Mouse (Mus musculus): ENCODE measurements around the gene Mre11a. TPM values are rescaled to one million over a fixed set of nuclear protein-coding genes. Genes with fewer than 3 reads are reported as not detected.
"Not testable (repeated sequence)": the region's sequence is repeated elsewhere in the genome, so short reads cannot be mapped to it uniquely, and the experiment has no call there.

Gene Mre11a
- polyA plus RNA-seq, 1 experiment from 2014 or later = 31.2 TPM

DNA sequence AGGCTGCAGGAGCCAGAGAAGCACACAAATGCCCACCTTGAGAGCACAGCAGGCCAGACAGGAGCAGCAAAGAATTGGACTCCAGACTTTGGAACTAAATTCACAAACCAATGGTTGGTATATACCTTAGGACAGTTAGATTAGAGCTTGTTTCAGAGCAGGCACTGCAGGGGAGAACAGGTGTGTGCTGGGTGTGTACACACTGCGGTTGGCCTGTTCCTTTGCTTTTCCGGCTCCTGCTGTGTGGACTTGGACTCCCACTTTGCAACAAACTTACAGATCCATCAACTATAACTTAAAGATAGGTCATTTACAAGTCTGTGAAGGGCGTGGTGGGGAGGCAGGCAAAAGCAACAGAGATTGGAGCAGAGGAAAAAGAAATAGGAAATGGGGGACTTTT is 74.3 kb downstream of the Mre11a start:
- peaks cover 50% of the 10 kb centered on the region for H3K27me3 ChIP-seq
- peaks cover 8% of the 10 kb centered on the region for H3K4me1 ChIP-seq
- no peak overlapping the region for H3K27ac ChIP-seq
- no peak overlapping the region for H3K4me2 ChIP-seq
- no peak for ATAC-seq (ENCODE audit: low FRiP score)
- no peaks in the 10 kb centered on the region for H3K9me3 ChIP-seq
- H3K4me3 ChIP-seq (replicated peaks) = no peak overlapping the region
- 86% methylated on average over 3 of the region's 3 CpGs for WGBS
- H3K36me3 ChIP-seq (replicated peaks) = no peaks in the 10 kb centered on the region
- H3K9ac ChIP-seq = no peak overlapping the region

DNA sequence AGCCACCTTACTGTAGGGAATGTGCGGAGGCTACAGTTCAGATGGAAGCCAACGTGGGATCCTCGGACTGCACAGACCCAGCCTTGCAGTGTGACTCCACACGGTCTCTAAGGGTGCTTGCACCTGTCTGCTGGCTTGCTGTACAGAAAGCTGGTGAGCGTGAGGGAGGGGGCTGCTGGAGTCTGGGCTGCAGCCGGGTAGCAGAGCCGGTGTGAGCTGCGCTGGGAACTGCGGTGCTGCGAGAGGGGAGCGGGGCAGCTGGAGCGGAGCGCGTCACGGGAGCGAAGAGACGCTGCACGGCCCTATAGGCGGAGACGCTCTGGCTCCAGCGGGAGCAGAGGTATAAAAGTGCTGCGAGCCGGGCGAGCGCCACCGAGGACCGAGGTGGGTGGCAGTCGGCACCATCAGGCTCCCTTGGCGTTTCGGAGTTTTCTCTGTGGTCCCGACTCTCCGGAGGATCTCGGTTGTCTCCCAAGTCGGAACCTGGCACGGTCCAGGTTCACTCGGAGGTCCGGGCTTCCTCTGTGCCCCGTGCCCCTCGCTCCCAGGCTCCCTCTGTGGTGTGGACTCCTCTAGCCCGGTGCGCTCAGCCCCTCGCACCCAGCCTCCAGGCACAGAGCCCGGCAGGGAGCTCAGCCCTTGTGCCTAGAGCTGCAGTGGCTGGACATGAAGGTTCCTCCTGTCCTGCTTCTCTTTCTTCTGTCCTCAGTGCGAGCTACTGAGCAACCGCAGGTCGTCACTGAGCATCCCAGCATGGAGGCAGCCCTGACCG is 75.6 kb downstream of the Mre11a start, which contains the start of gene Gpr83:
Gene Gpr83, plus strand, starts transcription at position 343 of the 772 bp plus-strand sequence.
- peak; percentile 95 for ATAC-seq (ENCODE audit: low FRiP score)
- H3K4me1 ChIP-seq = peaks cover 8% of the 10 kb centered on the region
- peak within 1 kb of the TSS; percentile 50 for H3K4me3 ChIP-seq (replicated peaks)
- H3K27ac ChIP-seq = no peak within 1 kb of the TSS
- peak within 1 kb of the TSS; percentile 54 for H3K9ac ChIP-seq
- H3K27me3 ChIP-seq = peaks cover 50% of the 10 kb centered on the region
- peak within 1 kb of the TSS; percentile 81 for H3K4me2 ChIP-seq
- WGBS = 2% methylated on average over 47 of the region's 47 CpGs
- no peaks in the 10 kb centered on the region for H3K36me3 ChIP-seq (replicated peaks)
- H3K9me3 ChIP-seq = no peaks in the 10 kb centered on the region

DNA sequence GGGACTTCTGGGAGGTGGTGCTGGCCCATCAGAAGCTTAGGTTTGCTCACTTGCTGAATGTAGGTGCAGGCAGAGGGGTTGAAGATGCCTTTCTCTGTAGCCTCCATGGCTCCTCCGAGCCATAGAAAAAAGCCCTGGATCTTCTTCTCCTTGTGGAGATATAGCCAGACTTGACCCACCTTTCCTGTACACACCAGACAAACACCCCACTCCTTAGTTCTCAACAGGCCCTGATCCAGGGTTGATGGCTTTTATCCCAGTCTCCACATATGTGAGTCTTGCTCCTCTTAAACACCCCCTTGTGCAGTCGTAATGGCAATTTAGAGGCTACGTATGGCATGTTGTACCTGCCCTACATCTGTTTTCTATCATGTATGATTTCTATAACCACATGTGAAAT is 78.7 kb downstream of the Mre11a start:
- H3K4me3 ChIP-seq (replicated peaks) = no peak overlapping the region
- H3K4me1 ChIP-seq = peaks cover 8% of the 10 kb centered on the region
- WGBS = 87% methylated on average over 3 of the region's 3 CpGs
- peaks cover 49% of the 10 kb centered on the region for H3K27me3 ChIP-seq
- H3K9me3 ChIP-seq = no peaks in the 10 kb centered on the region
- no peak overlapping the region for H3K4me2 ChIP-seq
- no peaks in the 10 kb centered on the region for H3K36me3 ChIP-seq (replicated peaks)
- no peak overlapping the region for H3K9ac ChIP-seq
- no peak for ATAC-seq (ENCODE audit: low FRiP score)
- H3K27ac ChIP-seq = no peak overlapping the region

DNA sequence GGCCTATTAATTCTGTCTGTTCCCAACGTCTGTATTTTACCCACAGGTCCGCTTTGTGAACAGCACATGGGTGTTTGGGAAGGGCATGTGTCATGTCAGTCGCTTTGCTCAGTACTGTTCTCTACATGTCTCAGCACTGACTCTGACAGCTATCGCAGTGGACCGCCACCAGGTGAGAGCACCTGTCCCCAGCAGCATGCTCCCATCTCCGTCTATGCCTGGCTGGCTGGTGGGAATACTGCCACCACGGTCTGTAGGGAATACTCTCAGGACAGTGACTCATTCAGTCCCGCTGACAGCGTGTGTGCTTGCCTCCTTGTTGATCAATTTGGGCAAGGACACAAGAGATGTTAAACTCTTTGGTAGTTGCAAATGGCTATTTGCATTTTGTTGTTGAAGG is 80.3 kb downstream of the Mre11a start:
- 85% methylated on average over 9 of the region's 9 CpGs for WGBS
- Histone ChIP-seq H3K9ac (no peak overlapping the region), H3K27ac (no peak overlapping the region), H3K4me2 (no peak overlapping the region), H3K9me3 (no peaks in the 10 kb centered on the region), H3K36me3 (replicated peaks) (no peaks in the 10 kb centered on the region), H3K4me1 (peaks cover 7% of the 10 kb centered on the region), H3K27me3 (peaks cover 33% of the 10 kb centered on the region), H3K4me3 (replicated peaks) (no peak overlapping the region)
- ATAC-seq (ENCODE audit: low FRiP score) = no peak

DNA sequence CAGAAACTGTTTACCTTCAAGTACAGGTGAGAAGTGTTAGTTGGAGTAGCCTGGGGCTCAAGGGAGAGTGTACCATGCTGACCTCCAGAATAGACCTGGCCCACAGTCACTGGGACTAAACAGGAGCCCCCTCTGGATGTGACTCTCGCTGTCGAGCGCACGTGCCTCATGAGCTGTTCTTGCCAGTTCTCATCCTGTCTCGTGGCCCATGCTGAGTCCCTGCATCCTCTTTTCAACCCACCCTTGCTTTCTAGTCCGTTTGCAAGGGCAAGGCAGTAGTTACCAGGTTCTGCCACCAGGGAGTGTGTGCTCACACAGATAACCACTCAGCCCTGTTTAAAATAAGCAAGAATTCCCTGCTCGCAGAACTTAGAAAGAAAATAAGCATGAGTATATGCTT is 82.5 kb downstream of the Mre11a start:
- WGBS = 39% methylated on average over 7 of the region's 7 CpGs
- Histone ChIP-seq H3K36me3 (replicated peaks) (no peaks in the 10 kb centered on the region), H3K9ac (no peak overlapping the region), H3K9me3 (no peaks in the 10 kb centered on the region), H3K27ac (no peak overlapping the region), H3K4me2 (no peak overlapping the region), H3K4me1 (peaks cover 4% of the 10 kb centered on the region), H3K4me3 (replicated peaks) (no peak overlapping the region), H3K27me3 (peaks cover 12% of the 10 kb centered on the region)
- ATAC-seq (ENCODE audit: low FRiP score) = peak; percentile 48; the same call in 1 of the 2 replicates

DNA sequence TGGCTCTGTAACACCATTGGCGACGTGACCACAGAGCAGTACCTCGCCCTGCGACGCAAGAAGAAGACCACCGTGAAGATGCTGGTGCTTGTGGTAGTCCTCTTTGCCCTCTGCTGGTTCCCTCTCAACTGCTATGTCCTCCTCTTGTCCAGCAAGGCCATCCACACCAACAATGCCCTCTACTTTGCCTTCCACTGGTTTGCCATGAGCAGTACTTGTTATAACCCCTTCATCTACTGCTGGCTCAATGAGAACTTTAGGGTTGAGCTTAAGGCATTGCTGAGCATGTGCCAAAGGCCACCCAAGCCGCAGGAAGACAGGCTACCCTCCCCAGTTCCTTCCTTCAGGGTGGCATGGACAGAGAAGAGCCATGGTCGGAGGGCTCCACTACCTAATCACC is 83.9 kb downstream of the Mre11a start:
- no peak for ATAC-seq (ENCODE audit: low FRiP score)
- 93% methylated on average over 8 of the region's 8 CpGs for WGBS

DNA sequence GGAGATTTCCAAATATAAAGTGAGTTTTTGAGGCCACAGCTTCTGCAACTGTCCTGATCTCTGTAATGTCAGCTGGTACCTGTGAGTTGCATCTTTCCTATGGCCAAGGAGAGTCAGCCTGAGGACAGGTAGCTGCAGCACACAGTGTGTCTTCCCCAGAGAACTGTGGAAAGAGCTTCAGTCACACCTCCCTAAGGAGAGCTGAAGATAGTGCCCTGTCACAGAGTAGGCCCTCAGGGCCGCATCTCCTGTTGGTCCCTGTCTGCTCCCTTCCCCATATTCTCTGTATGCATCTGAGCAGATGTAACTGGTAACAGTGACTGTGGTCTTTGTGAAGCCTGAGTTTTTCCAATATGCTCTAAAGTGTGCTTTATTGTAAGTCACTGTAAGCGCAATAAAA is 85.9 kb downstream of the Mre11a start:
- WGBS = 90% methylated on average over 2 of the region's 2 CpGs
- no peak for ATAC-seq (ENCODE audit: low FRiP score)
- Histone ChIP-seq H3K4me3 (replicated peaks) (no peak overlapping the region), H3K27ac (no peak overlapping the region), H3K9ac (no peak overlapping the region), H3K9me3 (no peaks in the 10 kb centered on the region), H3K36me3 (replicated peaks) (no peaks in the 10 kb centered on the region), H3K4me2 (no peak overlapping the region), H3K4me1 (peaks cover 15% of the 10 kb centered on the region), H3K27me3 (no peaks in the 10 kb centered on the region)

More for the DNA sequence above, 83.9 kb downstream of the Mre11a start:
- Histone ChIP-seq H3K4me3 (replicated peaks) (no peak overlapping the region), H3K9ac (no peak overlapping the region), H3K27ac (no peak overlapping the region), H3K4me2 (no peak overlapping the region), H3K36me3 (replicated peaks) (no peaks in the 10 kb centered on the region), H3K27me3 (no peaks in the 10 kb centered on the region), H3K4me1 (peaks cover 15% of the 10 kb centered on the region), H3K9me3 (no peaks in the 10 kb centered on the region)

DNA sequence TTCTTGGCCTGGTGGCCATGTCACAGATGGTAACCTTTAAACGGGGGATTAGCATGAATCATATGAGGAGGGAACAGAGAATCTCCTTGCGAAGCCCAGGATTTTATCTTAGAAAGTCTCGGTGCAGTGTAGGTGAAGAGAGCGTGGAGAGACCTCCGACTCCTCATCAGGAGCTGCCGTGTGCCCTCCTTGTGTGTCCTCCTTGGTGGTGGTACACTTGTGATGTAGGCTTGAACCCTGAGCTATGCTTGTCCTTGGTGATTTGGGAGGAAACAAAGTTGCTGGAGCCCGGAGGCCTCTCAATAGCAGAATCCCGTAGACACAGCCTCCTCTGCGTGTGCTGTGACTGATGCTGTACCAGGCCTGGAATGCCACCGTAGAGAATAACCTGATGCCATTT is 86.3 kb downstream of the Mre11a start:
- Histone ChIP-seq H3K4me1 (peaks cover 15% of the 10 kb centered on the region), H3K27me3 (no peaks in the 10 kb centered on the region), H3K36me3 (replicated peaks) (no peaks in the 10 kb centered on the region), H3K9ac (no peak overlapping the region), H3K9me3 (no peaks in the 10 kb centered on the region), H3K4me3 (replicated peaks) (no peak overlapping the region), H3K4me2 (no peak overlapping the region), H3K27ac (no peak overlapping the region)
- ATAC-seq (ENCODE audit: low FRiP score) = no peak
- 95% methylated on average over 10 of the region's 10 CpGs for WGBS

DNA sequence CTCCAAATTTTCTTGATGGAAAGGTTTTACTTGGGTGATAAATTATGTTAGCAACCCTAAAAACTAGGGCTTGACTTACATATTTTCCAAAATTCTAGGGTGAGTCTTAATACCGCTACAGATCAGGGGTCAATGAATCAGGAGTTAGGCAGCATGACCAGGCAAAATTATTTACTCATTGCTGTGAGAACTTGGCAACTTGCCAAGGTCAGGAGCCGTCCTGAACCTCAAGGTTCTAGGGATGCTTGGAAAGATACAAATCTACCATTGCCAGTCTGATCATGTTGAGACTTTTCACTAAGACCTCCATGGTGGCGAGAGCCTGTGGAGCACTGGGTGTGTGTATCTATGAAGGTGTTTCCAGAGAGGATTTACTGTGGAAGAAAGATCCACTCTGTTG is 87.1 kb downstream of the Mre11a start:
- Histone ChIP-seq H3K4me3 (replicated peaks) (no peak overlapping the region), H3K4me1 (peaks cover 15% of the 10 kb centered on the region), H3K36me3 (replicated peaks) (no peaks in the 10 kb centered on the region), H3K4me2 (no peak overlapping the region), H3K9ac (no peak overlapping the region), H3K9me3 (no peaks in the 10 kb centered on the region), H3K27me3 (no peaks in the 10 kb centered on the region), H3K27ac (no peak overlapping the region)
- 81% methylated on average over 3 of the region's 3 CpGs for WGBS
- no peak for ATAC-seq (ENCODE audit: low FRiP score)

DNA sequence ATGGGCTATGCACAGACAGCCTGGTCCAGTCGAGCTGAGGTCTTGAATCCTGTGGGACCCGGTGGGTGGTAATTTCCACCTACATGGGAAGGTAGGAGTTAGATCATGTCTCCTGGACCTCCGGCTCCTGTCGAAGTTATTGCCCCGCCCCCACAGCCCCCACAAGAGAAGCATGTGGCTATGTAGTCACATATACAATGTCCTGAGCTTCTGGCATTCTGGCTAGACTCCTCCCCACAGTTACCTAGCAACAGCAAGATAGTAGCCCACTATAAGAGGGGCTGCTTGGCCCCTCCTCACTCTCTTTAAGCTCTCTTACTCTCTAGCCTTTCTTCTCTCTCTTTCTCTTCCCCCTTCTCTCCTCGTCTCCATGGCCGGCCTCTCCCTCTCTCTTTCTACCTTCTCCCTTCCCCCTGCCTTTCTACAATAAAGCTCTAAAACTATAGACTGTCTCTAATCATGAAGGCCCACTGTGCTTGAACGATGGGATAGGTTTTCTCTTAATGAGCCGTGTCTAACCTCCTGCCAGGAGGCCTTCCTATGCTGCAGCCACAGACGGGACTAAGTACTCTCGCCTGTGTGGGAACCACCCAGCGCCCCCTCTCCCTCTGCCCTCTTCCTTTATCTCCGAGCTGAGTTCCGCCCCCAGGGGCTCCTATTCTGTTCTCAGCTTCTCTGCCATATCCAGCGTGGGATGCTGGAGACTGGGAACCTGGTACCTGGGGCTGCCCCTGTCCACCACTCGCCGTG is 87.9 kb downstream of the Mre11a start:
- 22% methylated on average over 17 of the region's 17 CpGs for WGBS
- no peaks in the 10 kb centered on the region for H3K9me3 ChIP-seq
- ATAC-seq (ENCODE audit: low FRiP score) = peak; percentile 74
- peak overlapping the region; percentile 30 for H3K4me2 ChIP-seq
- peak overlapping the region; percentile 9; the same call in 1 of the 2 replicates for H3K27ac ChIP-seq
- no peak overlapping the region for H3K9ac ChIP-seq
- no peaks in the 10 kb centered on the region for H3K27me3 ChIP-seq
- peaks cover 15% of the 10 kb centered on the region for H3K4me1 ChIP-seq
- H3K36me3 ChIP-seq (replicated peaks) = no peaks in the 10 kb centered on the region
- no peak overlapping the region for H3K4me3 ChIP-seq (replicated peaks)

DNA sequence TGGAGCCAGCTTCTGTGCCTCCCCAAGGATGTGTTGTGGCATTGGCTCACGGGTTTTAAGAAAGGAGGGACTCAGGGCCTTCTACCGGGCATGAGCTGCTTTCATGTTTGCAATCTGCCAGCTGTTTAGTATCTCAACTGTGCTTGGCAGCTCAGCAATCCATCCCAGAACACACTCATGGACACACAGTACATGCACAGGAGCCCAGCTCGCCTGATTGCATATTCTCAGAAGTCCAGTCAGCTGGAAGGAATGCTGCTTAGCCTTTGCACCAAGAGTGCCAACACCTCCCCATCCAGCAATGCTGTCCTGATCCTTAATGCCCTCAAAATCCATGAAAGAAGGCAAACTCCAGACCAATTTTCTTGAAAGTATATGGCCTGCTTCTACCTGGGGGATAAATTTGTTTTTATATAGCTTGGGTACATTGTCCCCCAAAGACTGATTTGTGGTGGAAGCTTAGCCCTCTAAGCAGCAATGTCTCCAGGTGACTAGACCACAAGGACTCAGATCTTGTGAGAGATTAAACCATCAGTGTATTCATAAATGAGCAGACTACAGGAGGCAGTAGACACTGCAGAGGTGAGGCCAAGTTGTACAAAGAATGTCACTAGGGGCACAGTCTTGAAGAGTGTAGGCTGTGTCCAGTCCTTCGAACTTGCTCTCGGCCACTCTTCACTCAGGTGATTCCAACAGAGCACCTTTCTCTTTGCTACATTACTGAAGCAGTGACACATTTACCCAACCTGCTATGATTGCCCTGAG is 91.5 kb downstream of the Mre11a start:
- H3K9me3 ChIP-seq = no peaks in the 10 kb centered on the region
- H3K36me3 ChIP-seq (replicated peaks) = no peaks in the 10 kb centered on the region
- WGBS = 69% methylated on average over 5 of the region's 5 CpGs
- no peak for ATAC-seq (ENCODE audit: low FRiP score)
- peaks cover 15% of the 10 kb centered on the region for H3K4me1 ChIP-seq
- no peak overlapping the region for H3K4me2 ChIP-seq
- H3K9ac ChIP-seq = no peak overlapping the region
- no peak overlapping the region for H3K27ac ChIP-seq
- H3K27me3 ChIP-seq = no peaks in the 10 kb centered on the region
- H3K4me3 ChIP-seq (replicated peaks) = no peak overlapping the region

DNA sequence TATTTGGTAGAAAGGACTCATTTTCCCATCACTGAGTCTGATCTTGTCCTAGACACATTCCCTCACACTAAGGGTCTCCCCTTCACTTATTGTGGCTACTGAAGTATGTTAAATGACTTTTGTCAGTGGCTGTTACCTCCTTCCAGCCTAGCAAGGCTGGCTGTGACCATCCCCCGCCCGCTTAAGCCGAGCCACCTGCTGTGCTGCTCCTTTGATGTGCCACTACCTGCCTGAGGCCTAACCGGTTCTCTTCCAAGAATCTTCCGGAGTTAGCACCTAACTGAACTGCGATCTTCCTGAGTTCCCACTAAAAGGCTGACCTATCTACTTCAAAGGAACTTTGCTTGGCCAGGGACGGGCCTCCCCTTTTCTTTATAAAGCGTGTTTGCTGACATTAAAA is 92.1 kb downstream of the Mre11a start:
- not testable (repeated sequence) for ATAC-seq (ENCODE audit: low FRiP score); H3K9me3 ChIP-seq; H3K27ac ChIP-seq; H3K36me3 ChIP-seq (replicated peaks); H3K4me2 ChIP-seq; H3K9ac ChIP-seq; H3K4me3 ChIP-seq (replicated peaks); H3K27me3 ChIP-seq
- H3K4me1 ChIP-seq = peaks cover 15% of the 10 kb centered on the region
- 27% methylated on average over 8 of the region's 8 CpGs for WGBS

Data from forebrain, embryonic 12.5 days (tissue).